Mouse (Mus musculus) brain, embryonic 18.5 days (tissue): ENCODE measurements at regions not wholly inside any gene's neighbourhood (a gene's known extent, or its start where the extent isn't known, plus 50 kb on each side); places are given as distances from the start of the nearest gene placed in this dataset.

Source experiments
- DNase-seq: peaks from one replicate; pipeline ENCODE4 v3.0.0-alpha.2; 2012; ENCODE audit warnings: low read depth, low spot score

- no peak for DNase-seq
Observed at GRCm38 (mm10) chr5:64461592-64461991, 305.5 kb downstream of the Tbc1d1 start.

- DNase-seq, result no peak
Observed at GRCm38 (mm10) chr5:64462411-64462810, 306.3 kb downstream of the Tbc1d1 start.

GRCm38 (mm10) chr5:64463570-64463969, 307.5 kb downstream of the Tbc1d1 start:
- DNase-seq, result no peak

GRCm38 (mm10) chr5:64466320-64466719, 310.2 kb downstream of the Tbc1d1 start:
- DNase-seq, result no peak

- no peak for DNase-seq
Observed at GRCm38 (mm10) chr5:64467856-64468255, 311.8 kb downstream of the Tbc1d1 start.

GRCm38 (mm10) chr5:64468307-64468706, 312.2 kb downstream of the Tbc1d1 start:
- no peak for DNase-seq

GRCm38 (mm10) chr5:64472008-64472407, 315.9 kb downstream of the Tbc1d1 start:
- no peak for DNase-seq

- DNase-seq, result no peak
Observed at GRCm38 (mm10) chr5:64472415-64472814, 316.3 kb downstream of the Tbc1d1 start.

- no peak for DNase-seq
Observed at GRCm38 (mm10) chr5:64474868-64475267, 318.8 kb downstream of the Tbc1d1 start.

GRCm38 (mm10) chr5:64475736-64476519, 319.8 kb downstream of the Tbc1d1 start:
- no peak for DNase-seq

GRCm38 (mm10) chr5:64476641-64477369, 320.7 kb downstream of the Tbc1d1 start:
- DNase-seq, result no peak

GRCm38 (mm10) chr5:64478143-64478542, 322.0 kb downstream of the Tbc1d1 start:
- DNase-seq, result no peak

- DNase-seq, result no peak
Observed at GRCm38 (mm10) chr5:64478599-64479214, 322.6 kb downstream of the Tbc1d1 start.

- no peak for DNase-seq
Observed at GRCm38 (mm10) chr5:64479315-64479714, 323.2 kb downstream of the Tbc1d1 start.

- DNase-seq, result no peak
Observed at GRCm38 (mm10) chr5:64485043-64485442, 318.1 kb upstream of the Klf3 start.

- no peak for DNase-seq
Observed at GRCm38 (mm10) chr5:64485856-64486255, 317.3 kb upstream of the Klf3 start.

GRCm38 (mm10) chr5:64486761-64487160, 316.4 kb upstream of the Klf3 start:
- DNase-seq, result no peak

- no peak for DNase-seq
Observed at GRCm38 (mm10) chr5:64487698-64488398, 315.3 kb upstream of the Klf3 start.

- DNase-seq, result no peak
Observed at GRCm38 (mm10) chr5:64489656-64490444, 313.3 kb upstream of the Klf3 start.

- DNase-seq, result no peak
Observed at GRCm38 (mm10) chr5:64490445-64490950, 312.7 kb upstream of the Klf3 start.

GRCm38 (mm10) chr5:64494429-64494828, 308.8 kb upstream of the Klf3 start:
- no peak for DNase-seq
